Mouse (Mus musculus) heart, adult 2 months (tissue): ENCODE data around the gene Ap3d1.

Source experiments
- CTCF ChIP-seq: fragments of 200-600 bp; IDR thresholded peaks from 2 replicates; pipeline ENCODE4 v1.8.1; 2022; ENCODE audit warnings: antibody characterized with exemption, mild to moderate bottlenecking, moderate library complexity
- POLR2A ChIP-seq: fragments of 200-500 bp; IDR thresholded peaks from 2 replicates; pipeline ENCODE4 v1.6.1; 2011; ENCODE audit warnings: mild to moderate bottlenecking, low read depth, low read length, control low read depth; ENCODE audit not compliant: insufficient read depth

- no peak for TF ChIP-seq POLR2A
- TF ChIP-seq CTCF = no peak
Measured at GRCm38 (mm10) chr10:80784871-80785270, 42.8 kb upstream of the Ap3d1 start.
